Mouse (Mus musculus) forebrain, postnatal 0 days (tissue): Measurements from ENCODE around the gene Rbm19. TPM values are rescaled to one million over a fixed set of nuclear protein-coding genes. Genes with fewer than 3 reads are reported as not detected.

ENCODE experiments used
- ATAC-seq: fragments of 200-750 bp; cut with Nextera tagmentation; 2 replicates; pipeline ENCODE4 v1.8.0; 2017; ENCODE audit warnings: mild to moderate bottlenecking, moderate library complexity
- DNase-seq: peaks from one replicate; pipeline ENCODE4 v3.0.0-alpha.2; 2015
- H3K27ac ChIP-seq: fragments of 300-500 bp; sonication (generic); 2 replicates; pipeline ENCODE4 v1.5.1; 2014; ENCODE audit warnings: low read depth, mild to moderate bottlenecking, antibody characterized with exemption, low read length, moderate library complexity, mixed read lengths
- H3K27me3 ChIP-seq: fragments of 300-500 bp; sonication (generic); 2 replicates; pipeline ENCODE4 v1.6.1; 2014; ENCODE audit warnings: mild to moderate bottlenecking, low read length, mixed read lengths; ENCODE audit not compliant: insufficient read depth
- H3K36me3 ChIP-seq: fragments of 300-500 bp; sonication (generic); 2 replicates; pipeline ENCODE4 v1.6.1; 2014; ENCODE audit warnings: mild to moderate bottlenecking, moderate library complexity; ENCODE audit not compliant: insufficient read depth
- H3K4me1 ChIP-seq: fragments of 300-500 bp; sonication (generic); 2 replicates; pipeline ENCODE4 v1.6.1; 2014; ENCODE audit warnings: antibody characterized with exemption; ENCODE audit not compliant: insufficient read depth
- H3K4me2 ChIP-seq: fragments of 300-500 bp; sonication (generic); 2 replicates; pipeline ENCODE4 v1.6.1; 2014; ENCODE audit warnings: low read depth, mild to moderate bottlenecking, moderate library complexity
- H3K4me3 ChIP-seq: fragments of 300-500 bp; sonication (generic); 2 replicates; pipeline ENCODE4 v1.5.1; 2014; ENCODE audit warnings: low read depth, low read length, mixed read lengths
- H3K9ac ChIP-seq: fragments of 300-500 bp; sonication (generic); 2 replicates; pipeline ENCODE4 v1.6.1; 2014; ENCODE audit warnings: mild to moderate bottlenecking
- H3K9me3 ChIP-seq: fragments of 300-500 bp; sonication (generic); 2 replicates; pipeline ENCODE4 v1.6.1; 2016; ENCODE audit warnings: low read length
- CTCF ChIP-seq: sonication (generic); IDR thresholded peaks from 2 replicates; pipeline ENCODE4 v1.5.1; 2016; ENCODE audit warnings: antibody characterized with exemption, control low read depth, low read depth
- WGBS: fragments of 180-500 bp; shearing (Covaris S2); extraction: QIAGEN DNeasy Blood & Tissue Kit; methylation state at CpG from one replicate; pipeline ENCODE4 v1.1.7; 2014; 5-methylcytosine and 5-hydroxymethylcytosine counted together
- polyA plus RNA-seq: library from polyadenylated mRNA; unstranded; fragments of >200 nt; fragmentation: Nextera tagmentation; extraction: Ambion mirVana; gene quantifications from 2 replicates; pipeline ENCODE4 v1.2.1, GENCODE M21; 2015
- total RNA-seq: library from RNA; depleted of rRNA; stranded (reverse); fragments of >200 nt; gene quantifications from 2 replicates; pipeline ENCODE4 v1.2.3, GENCODE M21; 2014

Rbm19 gene
- total and polyA plus RNA-seq, 2 experiments from 2014 or later, result 15.0 to 27.2 TPM

DNA sequence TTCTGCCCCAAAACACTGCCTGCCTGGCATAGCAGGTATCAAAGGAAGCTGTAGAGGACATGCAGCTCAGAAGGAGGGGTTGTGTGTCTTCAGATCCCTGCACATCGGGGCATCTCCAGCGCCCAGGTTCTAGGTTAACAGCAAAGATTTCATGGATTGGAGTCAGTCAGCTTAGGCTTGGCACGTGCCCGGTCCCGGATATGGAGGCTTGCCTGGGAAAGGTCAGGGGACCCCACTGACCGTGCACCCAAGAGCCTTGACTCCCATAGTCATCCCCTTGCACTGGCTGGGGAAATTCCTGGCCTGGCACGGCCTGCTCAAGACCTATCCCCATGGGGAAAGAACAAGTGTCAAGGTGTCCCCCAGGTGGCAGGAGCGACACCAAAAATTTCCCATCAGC is 59.0 kb downstream of the Rbm19 start:
- H3K9me3 ChIP-seq, result no peaks in the 10 kb centered on the region
- H3K4me3 ChIP-seq, result no peak overlapping the region
- no peak overlapping the region for H3K4me2 ChIP-seq
- no peak overlapping the region for H3K27ac ChIP-seq
- no peak for ATAC-seq
- no peak overlapping the region for H3K9ac ChIP-seq
- H3K36me3 ChIP-seq, result peaks cover 8% of the 10 kb centered on the region
- H3K27me3 ChIP-seq, result no peaks in the 10 kb centered on the region
- DNase-seq, result no peak
- WGBS, result 93% methylated on average over 8 of the region's 8 CpGs
- no peaks in the 10 kb centered on the region; the same call in 1 of the 2 replicates for H3K4me1 ChIP-seq
- TF ChIP-seq CTCF, result no peak

GRCm38 (mm10) chr5:120176246-120177065 is 60.2 kb downstream of the Rbm19 start:
- ATAC-seq (no peak), DNase-seq (no peak)
- no peaks in the 10 kb centered on the region for H3K9me3 ChIP-seq
- no peak overlapping the region for H3K4me3 ChIP-seq
- WGBS, result 94% methylated on average over 13 of the region's 13 CpGs
- TF ChIP-seq CTCF, result no peak
- no peak overlapping the region for H3K27ac ChIP-seq
- H3K4me2 ChIP-seq, result no peak overlapping the region
- no peaks in the 10 kb centered on the region for H3K27me3 ChIP-seq
- H3K9ac ChIP-seq, result no peak overlapping the region
- H3K4me1 ChIP-seq, result no peaks in the 10 kb centered on the region; the same call in 1 of the 2 replicates
- peaks cover 8% of the 10 kb centered on the region for H3K36me3 ChIP-seq

GRCm38 (mm10) chr5:120177066-120177340 is 60.7 kb downstream of the Rbm19 start:
- Histone ChIP-seq H3K36me3 (peaks cover 8% of the 10 kb centered on the region), H3K27me3 (no peaks in the 10 kb centered on the region), H3K4me2 (no peak overlapping the region), H3K4me3 (no peak overlapping the region), H3K4me1 (no peaks in the 10 kb centered on the region; the same call in 1 of the 2 replicates), H3K27ac (no peak overlapping the region), H3K9me3 (no peaks in the 10 kb centered on the region), H3K9ac (no peak overlapping the region)
- WGBS, result 93% methylated on average over 4 of the region's 4 CpGs
- ATAC-seq, result no peak
- TF ChIP-seq CTCF, result no peak
- no peak for DNase-seq

DNA sequence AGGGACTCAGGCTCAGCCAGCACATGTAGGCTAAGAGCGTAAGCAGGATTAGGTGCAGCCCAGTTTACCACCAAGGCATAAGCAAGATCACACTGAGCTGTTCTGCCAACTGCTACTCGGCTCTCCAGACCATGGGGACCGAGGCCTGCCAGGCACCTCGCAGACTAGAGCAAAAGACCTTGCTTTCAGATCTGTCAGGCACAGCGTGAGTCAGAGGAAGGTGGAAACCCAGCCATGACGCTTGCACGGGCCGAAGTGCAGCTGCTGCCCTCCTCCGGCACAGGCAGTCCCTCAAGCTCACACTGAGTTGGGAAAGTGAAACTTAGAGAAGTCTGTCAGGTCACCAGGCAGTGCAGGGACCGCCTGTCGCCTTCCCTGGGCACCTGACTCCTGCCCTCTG is 63.8 kb downstream of the Rbm19 start:
- WGBS, result 97% methylated on average over 11 of the region's 11 CpGs
- no peaks in the 10 kb centered on the region for H3K4me1 ChIP-seq
- ATAC-seq, result no peak
- no peak for DNase-seq
- H3K9ac ChIP-seq, result no peak overlapping the region
- no peaks in the 10 kb centered on the region for H3K9me3 ChIP-seq
- H3K4me2 ChIP-seq, result no peak overlapping the region
- H3K4me3 ChIP-seq, result no peak overlapping the region
- H3K36me3 ChIP-seq, result peaks cover 8% of the 10 kb centered on the region
- no peak overlapping the region for H3K27ac ChIP-seq
- no peak for TF ChIP-seq CTCF
- no peaks in the 10 kb centered on the region for H3K27me3 ChIP-seq

GRCm38 (mm10) chr5:120181384-120181783 is 65.1 kb downstream of the Rbm19 start:
- no peaks in the 10 kb centered on the region; the same call in 1 of the 2 replicates for H3K36me3 ChIP-seq
- TF ChIP-seq CTCF, result no peak
- H3K9ac ChIP-seq, result no peak overlapping the region
- 84% methylated on average over 4 of the region's 4 CpGs for WGBS
- ATAC-seq, result no peak
- no peaks in the 10 kb centered on the region for H3K4me1 ChIP-seq
- H3K4me3 ChIP-seq, result no peak overlapping the region
- no peak overlapping the region for H3K4me2 ChIP-seq
- no peaks in the 10 kb centered on the region for H3K9me3 ChIP-seq
- DNase-seq, result no peak
- H3K27me3 ChIP-seq, result no peaks in the 10 kb centered on the region
- H3K27ac ChIP-seq, result no peak overlapping the region

- Histone ChIP-seq H3K9ac (no peak overlapping the region), H3K36me3 (no peaks in the 10 kb centered on the region), H3K27ac (no peak overlapping the region), H3K27me3 (no peaks in the 10 kb centered on the region), H3K9me3 (no peaks in the 10 kb centered on the region), H3K4me3 (no peak overlapping the region), H3K4me2 (no peak overlapping the region), H3K4me1 (no peaks in the 10 kb centered on the region)
- no peak for ATAC-seq
- DNase-seq, result no peak
- 50% methylated on average over 8 of the region's 8 CpGs for WGBS
- no peak for TF ChIP-seq CTCF
Observed at GRCm38 (mm10) chr5:120183321-120183720, 67.1 kb downstream of the Rbm19 start.

DNA sequence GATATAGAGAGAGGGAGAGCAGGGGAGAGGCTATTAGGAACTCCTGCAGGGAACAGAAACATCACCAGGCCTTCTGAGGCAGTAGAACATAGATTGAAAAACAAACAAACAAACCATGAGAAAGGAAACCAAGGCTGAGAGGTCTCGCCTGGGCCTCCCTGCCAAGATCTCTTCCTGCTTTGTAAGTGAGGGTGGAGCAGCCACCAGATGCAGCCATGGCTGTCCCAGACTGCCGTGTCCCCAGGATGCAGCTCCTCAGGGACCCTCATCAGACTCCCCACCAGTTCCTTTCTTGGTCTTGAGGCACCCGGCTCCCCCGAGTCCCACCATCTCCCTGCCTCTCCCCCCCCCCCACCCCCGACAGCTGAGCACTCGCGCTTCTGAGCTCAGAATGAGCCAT is 67.5 kb downstream of the Rbm19 start:
- Histone ChIP-seq H3K36me3 (no peaks in the 10 kb centered on the region), H3K9ac (no peak overlapping the region), H3K27me3 (no peaks in the 10 kb centered on the region), H3K4me3 (no peak overlapping the region), H3K4me1 (no peaks in the 10 kb centered on the region), H3K4me2 (no peak overlapping the region), H3K27ac (no peak overlapping the region), H3K9me3 (no peaks in the 10 kb centered on the region)
- WGBS, result 38% methylated on average over 7 of the region's 7 CpGs
- DNase-seq (no peak), ATAC-seq (no peak)
- TF ChIP-seq CTCF, result no peak
